Mouse (Mus musculus) cerebellum, adult 9-10 months (tissue): ENCODE results near the gene Itpr2.
"Not testable (repeated sequence)": the region's sequence is repeated elsewhere in the genome, so short reads cannot be mapped to it uniquely, and the experiment has no call there.

ENCODE experiments used
- DNase-seq: peaks from one replicate; pipeline ENCODE4 v3.0.0; 2022

The Itpr2 gene

GRCm38 (mm10) chr6:146502856-146503255 lies 833 bp upstream of the Itpr2 start:
- no peak for DNase-seq

- peak; percentile 33 for DNase-seq
These were observed 632 bp downstream of the Itpr2 start for GRCm38 (mm10) chr6:146501316-146501865.

GRCm38 (mm10) chr6:146500771-146501170 lies 1.3 kb downstream of the Itpr2 start:
- DNase-seq: no peak

- no peak for DNase-seq
These were observed 1.8 kb downstream of the Itpr2 start for GRCm38 (mm10) chr6:146500206-146500605.

GRCm38 (mm10) chr6:146499566-146499965 lies 2.5 kb downstream of the Itpr2 start:
- no peak for DNase-seq

GRCm38 (mm10) chr6:146498416-146498815 lies 3.6 kb downstream of the Itpr2 start:
- no peak for DNase-seq

GRCm38 (mm10) chr6:146497866-146498265 lies 4.2 kb downstream of the Itpr2 start:
- DNase-seq: no peak

- DNase-seq: no peak
These were observed 4.6 kb downstream of the Itpr2 start for GRCm38 (mm10) chr6:146497435-146497834.

GRCm38 (mm10) chr6:146491680-146492079 lies 10.3 kb downstream of the Itpr2 start:
- DNase-seq: no peak

- no peak for DNase-seq
These were observed 11.5 kb downstream of the Itpr2 start for GRCm38 (mm10) chr6:146490416-146490960.

- no peak for DNase-seq
These were observed 12.2 kb downstream of the Itpr2 start for GRCm38 (mm10) chr6:146489841-146490240.

- no peak for DNase-seq
These were observed 13.3 kb downstream of the Itpr2 start for GRCm38 (mm10) chr6:146488749-146489148.

GRCm38 (mm10) chr6:146487079-146487478 lies 14.9 kb downstream of the Itpr2 start:
- DNase-seq: no peak

GRCm38 (mm10) chr6:146486073-146486472 lies 15.9 kb downstream of the Itpr2 start:
- no peak for DNase-seq

GRCm38 (mm10) chr6:146481441-146481840 lies 20.6 kb downstream of the Itpr2 start:
- DNase-seq: no peak

- no peak for DNase-seq
These were observed 21.1 kb downstream of the Itpr2 start for GRCm38 (mm10) chr6:146480925-146481324.

GRCm38 (mm10) chr6:146478888-146479683 lies 22.9 kb downstream of the Itpr2 start:
- no peak for DNase-seq

GRCm38 (mm10) chr6:146476865-146477264 lies 25.2 kb downstream of the Itpr2 start:
- DNase-seq: no peak

- DNase-seq: no peak
These were observed 27.9 kb downstream of the Itpr2 start for GRCm38 (mm10) chr6:146474166-146474565.

- DNase-seq: no peak
These were observed 28.6 kb downstream of the Itpr2 start for GRCm38 (mm10) chr6:146473216-146473955.

GRCm38 (mm10) chr6:146470378-146470777 lies 31.6 kb downstream of the Itpr2 start:
- no peak for DNase-seq

- DNase-seq: no peak
These were observed 32.1 kb downstream of the Itpr2 start for GRCm38 (mm10) chr6:146469936-146470335.

- DNase-seq: no peak
These were observed 33.7 kb downstream of the Itpr2 start for GRCm38 (mm10) chr6:146468361-146468760.

- not testable (repeated sequence) for DNase-seq
These were observed 37.4 kb downstream of the Itpr2 start for GRCm38 (mm10) chr6:146464645-146465042.
